14 mouse cellular contexts compared by ENCODE assay signal in genomic region chr11:96344878-96345159, GRCm38 (mm10). TPM values are rescaled to one million over a fixed set of nuclear protein-coding genes. Genes with fewer than 3 reads are reported as not detected.
DNase-seq lines count a peak whose midpoint lies in the region; ATAC-seq and TF ChIP-seq lines count a peak whose summit lies in the region.
"Had no signal": no experiment of that assay in that cellular context is flagged by ENCODE, and none has a peak within 500 bp of the region (broad histone marks: within the 10 kb centered on the region; RNA-seq: fewer than 3 reads in every experiment).

No protein-coding gene starts in this region.

- H3K27ac ChIP-seq in heart, embryonic 12.5 days (ENCODE audit: poor library complexity, severe bottlenecking), result no peak overlapping the region
- H3K27ac ChIP-seq in lung, postnatal 0 days (ENCODE audit: low read length), result peak overlapping the region; percentile 84
- H3K27ac ChIP-seq in limb, embryonic 14.5 days (replicated peaks; ENCODE audit: low read depth, low read length), result no peak overlapping the region
- H3K27ac ChIP-seq: forebrain, embryonic 10.5 days; midbrain, embryonic 13.5 days had no signal

- peak overlapping the region; percentile 48; the same call in 1 of the 2 replicates for H3K4me3 ChIP-seq in heart, embryonic 12.5 days
- peak overlapping the region; percentile 30; the same call in 1 of the 2 replicates for H3K4me3 ChIP-seq in lung, postnatal 0 days (ENCODE audit: low read depth, low read length)
- H3K4me3 ChIP-seq in lung, adult 2 months (replicated peaks; ENCODE audit: extremely low read depth, low read depth, low read length), result no peak overlapping the region
- peak overlapping the region; percentile 17; the same call in 1 of the 2 replicates for H3K4me3 ChIP-seq in limb, embryonic 14.5 days (replicated peaks; ENCODE audit: low read length)
- H3K4me3 ChIP-seq: midbrain, embryonic 13.5 days had no signal

- no peak for TF ChIP-seq CTCF in lung, postnatal 0 days (IDR thresholded peaks at IDR 0.05)
- no peak for TF ChIP-seq CTCF in lung, adult 2 months (IDR thresholded peaks at IDR 0.05; ENCODE audit: insufficient read depth, low read length)

- WGBS in heart, embryonic 12.5 days, result 24% methylated on average over 6 of the region's 6 CpGs
- WGBS in lung, postnatal 0 days, result 40% methylated on average over 5 of the region's 6 CpGs
- WGBS in lung, adult 2 months, result 58% methylated on average over 6 of the region's 6 CpGs
- 6% methylated on average over 6 of the region's 6 CpGs for WGBS in limb, embryonic 14.5 days

- H3K27me3 ChIP-seq in heart, embryonic 12.5 days (replicated peaks), result peaks cover 96% of the 10 kb centered on the region
- peaks cover 18% of the 10 kb centered on the region; the same call in 1 of the 2 replicates for H3K27me3 ChIP-seq in lung, postnatal 0 days (replicated peaks; ENCODE audit: insufficient read depth, low read length)
- H3K27me3 ChIP-seq in limb, embryonic 14.5 days (ENCODE audit: control insufficient read depth, insufficient read depth, low read length), result peaks cover 97% of the 10 kb centered on the region
- H3K27me3 ChIP-seq: Patski had no signal

- H3K9ac ChIP-seq in heart, embryonic 12.5 days, result no peak overlapping the region
- no peak overlapping the region for H3K9ac ChIP-seq in lung, postnatal 0 days (replicated peaks; ENCODE audit: low read depth)
- H3K9ac ChIP-seq in limb, embryonic 14.5 days (ENCODE audit: low read depth, low read length, severe bottlenecking), result no peak overlapping the region
- H3K9ac ChIP-seq: midbrain, embryonic 13.5 days had no signal

- no peak for TF ChIP-seq EP300 in lung, postnatal 0 days (IDR thresholded peaks at IDR 0.05)

- peak overlapping the region; percentile 68 for H3K4me2 ChIP-seq in heart, embryonic 12.5 days
- H3K4me2 ChIP-seq in lung, postnatal 0 days (replicated peaks; ENCODE audit: low read depth, low read length), result peak overlapping the region; percentile 63
- no peak overlapping the region for H3K4me2 ChIP-seq in limb, embryonic 14.5 days (replicated peaks; ENCODE audit: low read depth, low read length, severe bottlenecking)
- H3K4me2 ChIP-seq: midbrain, embryonic 13.5 days had no signal

- no peak for DNase-seq in heart, postnatal 4 days
- peak; percentile 4 for DNase-seq in lung, postnatal 0 days (ENCODE audit: low spot score)
- no peak for DNase-seq in lung, adult 2 months
- DNase-seq in limb, embryonic 14.5 days (ENCODE audit: low spot score), result no peak
- no peak for DNase-seq in right cerebral cortex, postnatal 36 days (ENCODE audit: low spot score in 2 of 2)
- DNase-seq in urinary bladder, adult 2 months (ENCODE audit: low spot score), result no peak
- DNase-seq: layer of hippocampus, postnatal 36 days had no signal

- no peaks in the 10 kb centered on the region for H3K9me3 ChIP-seq in heart, embryonic 12.5 days (replicated peaks)
- H3K9me3 ChIP-seq in lung, postnatal 0 days (ENCODE audit: low read length), result no peaks in the 10 kb centered on the region
- H3K9me3 ChIP-seq in limb, embryonic 14.5 days (ENCODE audit: control insufficient read depth, low read length), result no peaks in the 10 kb centered on the region
- H3K9me3 ChIP-seq: forebrain, embryonic 10.5 days; midbrain, embryonic 13.5 days had no signal

- H3K4me1 ChIP-seq in heart, embryonic 12.5 days (replicated peaks), result peaks cover 27% of the 10 kb centered on the region
- peaks cover 3% of the 10 kb centered on the region; the same call in 1 of the 2 replicates for H3K4me1 ChIP-seq in lung, postnatal 0 days (ENCODE audit: insufficient read depth, low read depth, low read length)
- H3K4me1 ChIP-seq in lung, adult 2 months (ENCODE audit: control insufficient read depth, insufficient read depth, low read length), result 0 out of 2 replicates have a peak, but pooled peaks cover 5% of the 10 kb centered on the region
- H3K4me1 ChIP-seq in limb, embryonic 14.5 days (ENCODE audit: control insufficient read depth, insufficient read depth, low read length), result no peaks in the 10 kb centered on the region

- no peaks in the 10 kb centered on the region for H3K36me3 ChIP-seq in heart, embryonic 12.5 days
- H3K36me3 ChIP-seq in lung, postnatal 0 days (ENCODE audit: insufficient read depth, low read length), result no peaks in the 10 kb centered on the region
- no peaks in the 10 kb centered on the region for H3K36me3 ChIP-seq in limb, embryonic 14.5 days (ENCODE audit: control insufficient read depth, insufficient read depth, low read length)
- H3K36me3 ChIP-seq: forebrain, embryonic 10.5 days; midbrain, embryonic 13.5 days had no signal

- no peak for TF ChIP-seq POLR2A in lung, adult 2 months (IDR thresholded peaks at IDR 0.05; ENCODE audit: borderline replicate concordance, extremely low read depth, low read depth, low read length)
- TF ChIP-seq POLR2A in limb, embryonic 14.5 days (IDR thresholded peaks at IDR 0.05; ENCODE audit: borderline replicate concordance, extremely low read depth, insufficient read depth, insufficient read length), result no peak

- no peak for ATAC-seq in heart, embryonic 12.5 days (ENCODE audit: insufficient number of reproducible peaks, low FRiP score)
- ATAC-seq in lung, postnatal 0 days, result no peak
- no peak for ATAC-seq in limb, embryonic 14.5 days (ENCODE audit: low FRiP score, low read depth)
- no peak for ATAC-seq in erythroblast, adult 5-6 weeks (replicated peaks; ENCODE audit: low FRiP score, poor library complexity, severe bottlenecking)
- ATAC-seq: midbrain, embryonic 13.5 days had no signal

RNA-seq across cellular contexts. Expression of gene Hoxb2, which starts 5.5 kb away (rescaled TPM):
- polyA plus RNA-seq in heart, embryonic 12.5 days (2016; fragmentation: Nextera tagmentation; extraction: Ambion mirVana), result 4.0 TPM in 2 replicates
- 1 to 10 TPM; 1.3 to 2.2 TPM for total RNA-seq in heart, postnatal 4 days (2021)
- polyA plus RNA-seq in lung, postnatal 0 days (2015; fragmentation: Nextera tagmentation; extraction: Ambion mirVana), result 16.5 and 16.9 TPM in 2 replicates
- 19.7 and 24.7 TPM in 2 replicates for polyA plus RNA-seq in lung, adult 2 months (2012; rRNA removed)
- 9.6 and 9.9 TPM in 2 replicates for polyA plus RNA-seq in limb, embryonic 14.5 days (2012; rRNA removed)
- polyA plus RNA-seq in limb, embryonic 14.5 days (2014; fragmentation: Nextera tagmentation; extraction: Ambion mirVana), result 4.2 and 5.8 TPM in 2 replicates
- total RNA-seq in erythroblast, adult 5-6 weeks (2015; ENCODE audit: low replicate concordance), result not detected in 2 replicates
- not detected in 2 replicates for total RNA-seq in erythroblast, adult 5-6 weeks (2017; ENCODE audit: low replicate concordance)
- 14.3 and 18.1 TPM in 2 replicates for polyA plus RNA-seq in urinary bladder, adult 2 months (2012; rRNA removed)
- total RNA-seq: layer of hippocampus, postnatal 36 days had no signal
- polyA plus RNA-seq: forebrain, embryonic 10.5 days had no signal

RNA-seq across cellular contexts. Expression of gene Hoxb1, which starts 20.7 kb away (rescaled TPM):
- polyA plus RNA-seq in heart, embryonic 12.5 days (2016; fragmentation: Nextera tagmentation; extraction: Ambion mirVana), result not detected in 2 replicates
- total RNA-seq in heart, postnatal 4 days (2021), result not detected
- not detected in 2 replicates for polyA plus RNA-seq in lung, postnatal 0 days (2015; fragmentation: Nextera tagmentation; extraction: Ambion mirVana)
- not detected in 2 replicates for polyA plus RNA-seq in lung, adult 2 months (2012; rRNA removed)
- 0.11 TPM in 1 of 2 replicates, not detected in the other for polyA plus RNA-seq in limb, embryonic 14.5 days (2012; rRNA removed)
- polyA plus RNA-seq in limb, embryonic 14.5 days (2014; fragmentation: Nextera tagmentation; extraction: Ambion mirVana), result not detected in 2 replicates
- total RNA-seq in erythroblast, adult 5-6 weeks (2015; ENCODE audit: low replicate concordance), result not detected in 2 replicates
- total RNA-seq in erythroblast, adult 5-6 weeks (2017; ENCODE audit: low replicate concordance), result not detected in 2 replicates
- polyA plus RNA-seq in urinary bladder, adult 2 months (2012; rRNA removed), result 0.16 and 0.17 TPM in 2 replicates
- total RNA-seq: gastrocnemius, adult 8-10 months; layer of hippocampus, postnatal 36 days had no signal
- polyA plus RNA-seq: forebrain, embryonic 10.5 days; liver, embryonic 16.5 days; midbrain, embryonic 13.5 days; Patski had no signal

RNA-seq across cellular contexts. Expression of gene Hoxb3, which starts 21.7 kb away (rescaled TPM):
- polyA plus RNA-seq in heart, embryonic 12.5 days (2016; fragmentation: Nextera tagmentation; extraction: Ambion mirVana), result 0.45 and 0.86 TPM in 2 replicates
- 1 to 10 TPM; 1.4 to 1.5 TPM for total RNA-seq in heart, postnatal 4 days (2021)
- polyA plus RNA-seq in lung, postnatal 0 days (2015; fragmentation: Nextera tagmentation; extraction: Ambion mirVana), result 1.5 and 2.2 TPM in 2 replicates
- polyA plus RNA-seq in lung, adult 2 months (2012; rRNA removed), result 11.0 and 13.2 TPM in 2 replicates
- polyA plus RNA-seq in limb, embryonic 14.5 days (2012; rRNA removed), result 4.9 and 5.4 TPM in 2 replicates
- polyA plus RNA-seq in limb, embryonic 14.5 days (2014; fragmentation: Nextera tagmentation; extraction: Ambion mirVana), result 0.18 and 0.69 TPM in 2 replicates
- total RNA-seq in erythroblast, adult 5-6 weeks (2015; ENCODE audit: low replicate concordance), result not detected in 2 replicates
- not detected in 2 replicates for total RNA-seq in erythroblast, adult 5-6 weeks (2017; ENCODE audit: low replicate concordance)
- polyA plus RNA-seq in urinary bladder, adult 2 months (2012; rRNA removed), result 11.4 and 11.8 TPM in 2 replicates
- total RNA-seq: layer of hippocampus, postnatal 36 days had no signal
- polyA plus RNA-seq: forebrain, embryonic 10.5 days had no signal

RNA-seq across cellular contexts. Expression of gene Hoxb4, which starts 26.8 kb away (rescaled TPM):
- 0.19 and 0.32 TPM in 2 replicates for polyA plus RNA-seq in heart, embryonic 12.5 days (2016; fragmentation: Nextera tagmentation; extraction: Ambion mirVana)
- 1 to 10 TPM in 1 of 2 experiments, under 1 TPM in 1; 0.74 to 1.0 TPM for total RNA-seq in heart, postnatal 4 days (2021)
- polyA plus RNA-seq in lung, postnatal 0 days (2015; fragmentation: Nextera tagmentation; extraction: Ambion mirVana), result 2.6 and 3.0 TPM in 2 replicates
- polyA plus RNA-seq in lung, adult 2 months (2012; rRNA removed), result 9.9 and 12.5 TPM in 2 replicates
- 2.3 and 2.5 TPM in 2 replicates for polyA plus RNA-seq in limb, embryonic 14.5 days (2012; rRNA removed)
- polyA plus RNA-seq in limb, embryonic 14.5 days (2014; fragmentation: Nextera tagmentation; extraction: Ambion mirVana), result 0.17 and 0.28 TPM in 2 replicates
- 0.63 TPM in 1 of 2 replicates, not detected in the other for total RNA-seq in erythroblast, adult 5-6 weeks (2015; ENCODE audit: low replicate concordance)
- 0.56 and 0.77 TPM in 2 replicates for total RNA-seq in erythroblast, adult 5-6 weeks (2017; ENCODE audit: low replicate concordance)
- polyA plus RNA-seq in urinary bladder, adult 2 months (2012; rRNA removed), result 6.8 and 7.6 TPM in 2 replicates
- total RNA-seq: layer of hippocampus, postnatal 36 days had no signal
- polyA plus RNA-seq: forebrain, embryonic 10.5 days; midbrain, embryonic 13.5 days had no signal

RNA-seq across cellular contexts. Expression of gene Hoxb5, which starts 41.7 kb away (rescaled TPM):
- 0.14 and 1.9 TPM in 2 replicates for polyA plus RNA-seq in heart, embryonic 12.5 days (2016; fragmentation: Nextera tagmentation; extraction: Ambion mirVana)
- under 1 TPM in 1 of 2 experiments, not detected in 1; 0.32 TPM for total RNA-seq in heart, postnatal 4 days (2021)
- polyA plus RNA-seq in lung, postnatal 0 days (2015; fragmentation: Nextera tagmentation; extraction: Ambion mirVana), result 16.8 and 17.3 TPM in 2 replicates
- polyA plus RNA-seq in lung, adult 2 months (2012; rRNA removed), result 12.1 and 15.6 TPM in 2 replicates
- 1.8 TPM in 2 replicates for polyA plus RNA-seq in limb, embryonic 14.5 days (2012; rRNA removed)
- 0.51 and 0.85 TPM in 2 replicates for polyA plus RNA-seq in limb, embryonic 14.5 days (2014; fragmentation: Nextera tagmentation; extraction: Ambion mirVana)
- not detected in 2 replicates for total RNA-seq in erythroblast, adult 5-6 weeks (2015; ENCODE audit: low replicate concordance)
- total RNA-seq in erythroblast, adult 5-6 weeks (2017; ENCODE audit: low replicate concordance), result not detected in 2 replicates
- polyA plus RNA-seq in urinary bladder, adult 2 months (2012; rRNA removed), result 5.8 and 7.4 TPM in 2 replicates
- total RNA-seq: layer of hippocampus, postnatal 36 days had no signal
- polyA plus RNA-seq: forebrain, embryonic 10.5 days had no signal
